In the genomic region with DNA sequence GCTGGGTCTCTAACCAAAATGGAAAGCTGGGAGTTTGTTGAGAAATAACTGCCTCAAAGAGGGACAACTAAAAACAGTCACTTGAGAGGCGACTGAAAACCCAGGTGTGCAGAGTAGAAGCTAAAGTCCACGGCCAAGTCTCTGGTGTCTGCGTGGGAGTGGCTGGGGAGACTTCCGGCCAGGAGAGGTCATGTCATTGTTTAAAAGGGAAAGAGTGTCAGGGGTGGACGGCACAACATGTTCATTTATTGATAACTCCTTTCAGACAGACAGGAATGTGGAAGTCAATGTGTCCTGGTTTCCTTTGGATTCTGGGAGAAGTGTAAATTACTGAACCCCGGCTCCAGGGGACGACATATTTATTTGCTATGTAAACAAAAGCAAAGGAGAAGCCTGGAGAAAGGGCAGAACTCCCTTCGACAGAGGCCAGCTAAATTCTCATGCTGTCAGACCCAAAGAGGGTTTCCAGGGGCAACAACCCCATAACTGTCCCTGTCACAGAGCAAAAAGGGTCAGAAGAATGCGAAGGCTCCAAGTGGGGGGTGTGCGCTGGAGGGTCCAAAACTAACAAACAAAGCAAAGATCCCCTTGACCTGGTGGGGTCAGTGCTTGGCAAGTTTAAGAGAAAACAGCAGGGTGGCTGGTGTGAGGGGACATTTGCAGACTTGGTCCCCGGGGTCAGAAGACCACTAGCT, we compare ENCODE assay signal across 14 mouse cellular contexts.
A peak's percentile ranks its signal among the peaks of the same experiment; 100 is the strongest.
DNase-seq lines count a peak whose midpoint lies in the region; ATAC-seq and TF ChIP-seq lines count a peak whose summit lies in the region.
"Had no signal": no experiment of that assay in that cellular context is flagged by ENCODE, and none has a peak within 500 bp of the region (broad histone marks: within the 10 kb centered on the region; RNA-seq: fewer than 3 reads in every experiment).

No protein-coding gene starts in this region.

- ATAC-seq in heart, embryonic 13.5 days (ENCODE audit: extremely low read depth, insufficient number of reproducible peaks, low FRiP score, low TSS enrichment) = no peak
- no peak for ATAC-seq in lung, embryonic 14.5 days (ENCODE audit: insufficient read depth)
- peak; percentile 64 for ATAC-seq in kidney, embryonic 16.5 days (ENCODE audit: low FRiP score, low TSS enrichment)
- 0 out of 2 replicates have a peak, but pooled peaks have one; percentile 31 for ATAC-seq in stomach, postnatal 0 days (ENCODE audit: low FRiP score, low TSS enrichment)

- no peaks in the 10 kb centered on the region for H3K27me3 ChIP-seq in heart, embryonic 13.5 days (replicated peaks)
- H3K27me3 ChIP-seq in heart, embryonic 10.5 days (ENCODE audit: insufficient read depth, poor library complexity, severe bottlenecking) = no peaks in the 10 kb centered on the region
- no peaks in the 10 kb centered on the region for H3K27me3 ChIP-seq in lung, embryonic 14.5 days (ENCODE audit: insufficient read depth, low read length)
- no peaks in the 10 kb centered on the region for H3K27me3 ChIP-seq in kidney, embryonic 16.5 days (ENCODE audit: insufficient read depth, low read length)
- H3K27me3 ChIP-seq in stomach, postnatal 0 days (ENCODE audit: control insufficient read depth, insufficient read depth, low read length) = no peaks in the 10 kb centered on the region
- H3K27me3 ChIP-seq: megakaryocyte, embryonic 14.5 days had no signal

- WGBS in heart, embryonic 13.5 days = 47% methylated on average over 11 of the region's 11 CpGs
- WGBS in heart, embryonic 10.5 days = 49% methylated on average over 11 of the region's 11 CpGs
- 21% methylated on average over 11 of the region's 11 CpGs for WGBS in lung, embryonic 14.5 days
- 18% methylated on average over 11 of the region's 11 CpGs for WGBS in kidney, embryonic 16.5 days
- WGBS in stomach, postnatal 0 days = 25% methylated on average over 11 of the region's 11 CpGs

- H3K27ac ChIP-seq in heart, embryonic 13.5 days (replicated peaks) = 0 out of 2 replicates have a peak overlapping the region, but pooled peaks have one; percentile 8
- no peak overlapping the region for H3K27ac ChIP-seq in heart, embryonic 10.5 days
- no peak overlapping the region; the same call in 1 of the 2 replicates for H3K27ac ChIP-seq in lung, embryonic 14.5 days (ENCODE audit: low read depth)
- H3K27ac ChIP-seq in kidney, embryonic 16.5 days (ENCODE audit: low read length) = peak overlapping the region; percentile 50
- no peak overlapping the region for H3K27ac ChIP-seq in stomach, postnatal 0 days (replicated peaks)

- no peak for DNase-seq in heart, embryonic 10.5 days (ENCODE audit: low spot score)
- DNase-seq in lung, embryonic 14.5 days = peak; percentile 23
- DNase-seq in lung, adult 18-20 months = no peak
- no peak for DNase-seq in stomach, postnatal 0 days (ENCODE audit: low spot score)
- no peak for DNase-seq in retina, postnatal 1 day
- no peak for DNase-seq in right cerebral cortex, adult 18-20 months
- DNase-seq: adrenal gland, postnatal 14 days; cerebellum, postnatal 25 days; gastrocnemius, postnatal 36 days; heart, postnatal 10 days; thymus, adult 18-20 months had no signal

- H3K4me1 ChIP-seq in heart, embryonic 13.5 days = peaks cover 16% of the 10 kb centered on the region
- H3K4me1 ChIP-seq in heart, embryonic 10.5 days = 0 out of 2 replicates have a peak, but pooled peaks cover 12% of the 10 kb centered on the region
- no peaks in the 10 kb centered on the region for H3K4me1 ChIP-seq in lung, embryonic 14.5 days (ENCODE audit: insufficient read depth)
- peaks cover 32% of the 10 kb centered on the region for H3K4me1 ChIP-seq in kidney, embryonic 16.5 days (ENCODE audit: insufficient read depth, low read length)
- H3K4me1 ChIP-seq in stomach, postnatal 0 days (replicated peaks; ENCODE audit: control insufficient read depth, insufficient read depth) = no peaks in the 10 kb centered on the region
- H3K4me1 ChIP-seq: megakaryocyte, embryonic 14.5 days had no signal

- H3K4me2 ChIP-seq in heart, embryonic 13.5 days = no peak overlapping the region
- H3K4me2 ChIP-seq in lung, embryonic 14.5 days = no peak overlapping the region
- no peak overlapping the region for H3K4me2 ChIP-seq in kidney, embryonic 16.5 days (replicated peaks; ENCODE audit: low read depth, low read length)
- no peak overlapping the region for H3K4me2 ChIP-seq in stomach, postnatal 0 days (replicated peaks; ENCODE audit: low read depth)

- H3K9ac ChIP-seq in heart, embryonic 13.5 days = no peak overlapping the region
- no peak overlapping the region for H3K9ac ChIP-seq in lung, embryonic 14.5 days
- H3K9ac ChIP-seq in kidney, embryonic 16.5 days (replicated peaks; ENCODE audit: low read length) = no peak overlapping the region
- H3K9ac ChIP-seq in stomach, postnatal 0 days (ENCODE audit: low read length) = no peak overlapping the region

- H3K36me3 ChIP-seq in heart, embryonic 13.5 days = peaks cover 44% of the 10 kb centered on the region
- peaks cover 12% of the 10 kb centered on the region; the same call in 1 of the 2 replicates for H3K36me3 ChIP-seq in heart, embryonic 10.5 days
- H3K36me3 ChIP-seq in lung, embryonic 14.5 days (ENCODE audit: insufficient read depth) = peaks cover 20% of the 10 kb centered on the region
- peaks cover 8% of the 10 kb centered on the region; the same call in 1 of the 2 replicates for H3K36me3 ChIP-seq in kidney, embryonic 16.5 days (ENCODE audit: insufficient read depth, low read length)
- H3K36me3 ChIP-seq in stomach, postnatal 0 days (ENCODE audit: control insufficient read depth, insufficient read depth, low read length) = 0 out of 2 replicates have a peak, but pooled peaks cover 5% of the 10 kb centered on the region

- H3K4me3 ChIP-seq in heart, embryonic 13.5 days = no peak overlapping the region
- no peak overlapping the region for H3K4me3 ChIP-seq in heart, embryonic 10.5 days
- H3K4me3 ChIP-seq in lung, embryonic 14.5 days (ENCODE audit: low read depth, low read length) = no peak overlapping the region
- no peak overlapping the region for H3K4me3 ChIP-seq in kidney, embryonic 16.5 days (ENCODE audit: low read length)
- H3K4me3 ChIP-seq in stomach, postnatal 0 days (ENCODE audit: low read depth, low read length) = no peak overlapping the region
- H3K4me3 ChIP-seq: megakaryocyte, embryonic 14.5 days had no signal

- H3K9me3 ChIP-seq in heart, embryonic 13.5 days = no peaks in the 10 kb centered on the region
- no peaks in the 10 kb centered on the region for H3K9me3 ChIP-seq in heart, embryonic 10.5 days
- no peaks in the 10 kb centered on the region for H3K9me3 ChIP-seq in lung, embryonic 14.5 days (ENCODE audit: low read depth, low read length)
- H3K9me3 ChIP-seq in kidney, embryonic 16.5 days (ENCODE audit: low read length) = no peaks in the 10 kb centered on the region
- H3K9me3 ChIP-seq in stomach, postnatal 0 days (ENCODE audit: control insufficient read depth, low read length) = no peaks in the 10 kb centered on the region
- H3K9me3 ChIP-seq: megakaryocyte, embryonic 14.5 days had no signal

- no peak for TF ChIP-seq CTCF in lung, embryonic 14.5 days (IDR thresholded peaks at IDR 0.05; ENCODE audit: low read depth)
- TF ChIP-seq CTCF in stomach, postnatal 0 days (IDR thresholded peaks at IDR 0.05; ENCODE audit: low read depth) = no peak

- no peak for TF ChIP-seq EP300 in stomach, postnatal 0 days (optimal IDR thresholded peaks at IDR 0.05)

Comparison
In these comparisons a context has a peak if more than half of its experiments do, and no peak if none do; other contexts are left out.
1. H3K27ac ChIP-seq: peak in heart, embryonic 13.5 days (single experiment) and kidney, embryonic 16.5 days (single experiment); none in heart, embryonic 10.5 days (single experiment), lung, embryonic 14.5 days (single experiment) and stomach, postnatal 0 days (single experiment).
2. ATAC-seq: peak in kidney, embryonic 16.5 days (single experiment) and stomach, postnatal 0 days (single experiment); none in heart, embryonic 13.5 days (single experiment) and lung, embryonic 14.5 days (single experiment).